Mouse (Mus musculus) adrenal gland, adult 18-20 months (tissue): ENCODE data around the gene Slc10a1. TPM values are rescaled to one million over a fixed set of nuclear protein-coding genes. Genes with fewer than 3 reads are reported as not detected.

Experiments
- DNase-seq, 2 experiments: peaks; one replicate each; pipeline ENCODE4 v3.0.0; 2021 to 2022; ENCODE audit warnings: low spot score in 2 of 2
- total RNA-seq, 2 experiments: library from RNA; stranded (reverse); gene quantifications; 1 replicate in 1 of 2; 2 replicates in 1 of 2; pipeline ENCODE4 v1.2.3; 2021

The Slc10a1 gene
- total RNA-seq, 2 experiments from 2014 or later: not detected

GRCm38 (mm10) chr12:80930141-80930540 lies 38.4 kb downstream of the Slc10a1 start:
- no peak for DNase-seq

GRCm38 (mm10) chr12:80928881-80929280 lies 39.6 kb downstream of the Slc10a1 start:
- no peak for DNase-seq

GRCm38 (mm10) chr12:80927518-80927917 lies 41.0 kb downstream of the Slc10a1 start:
- no peak for DNase-seq

- DNase-seq: no peak
Observed at GRCm38 (mm10) chr12:80926550-80926949, 42.0 kb downstream of the Slc10a1 start.

- no peak for DNase-seq
Observed at GRCm38 (mm10) chr12:80925919-80926318, 42.6 kb downstream of the Slc10a1 start.

GRCm38 (mm10) chr12:80924205-80924604 lies 44.3 kb downstream of the Slc10a1 start:
- DNase-seq: no peak

- DNase-seq: no peak
Observed at GRCm38 (mm10) chr12:80923602-80924001, 44.9 kb downstream of the Slc10a1 start.

GRCm38 (mm10) chr12:80922869-80923268 lies 45.6 kb downstream of the Slc10a1 start:
- DNase-seq: no peak

GRCm38 (mm10) chr12:80921301-80921700 lies 47.2 kb downstream of the Slc10a1 start:
- DNase-seq: no peak

- peak; percentile 36 to 50 for DNase-seq
Observed at GRCm38 (mm10) chr12:80917764-80918163, 50.7 kb downstream of the Slc10a1 start.

- DNase-seq: no peak
Observed at GRCm38 (mm10) chr12:80909631-80910030, 58.9 kb downstream of the Slc10a1 start.

Other genes starting within 250 kb of the Slc10a1 start
- not detected for gene Ccdc177, start 208.0 kb downstream of the Slc10a1 start, total RNA-seq
- gene Susd6, start 178.2 kb downstream of the Slc10a1 start, total RNA-seq: 10 to 100 TPM; 48.2 to 56.2 TPM
- gene Srsf5, start 23.2 kb downstream of the Slc10a1 start, total RNA-seq: 100 to 1,000 TPM; 245 to 319 TPM
- gene Smoc1, start 58.1 kb upstream of the Slc10a1 start, total RNA-seq: 100 to 1,000 TPM; 101 to 131 TPM